Mouse (Mus musculus): ENCODE data around the gene Cdip1. TPM values are rescaled to one million over a fixed set of nuclear protein-coding genes. Genes with fewer than 3 reads are reported as not detected.

The Cdip1 gene
- polyA plus RNA-seq, 1 experiment from 2014 or later = 49.8 TPM

- no peak overlapping the region for H3K27ac ChIP-seq (ENCODE audit: low read depth, low read length)
- H3K36me3 ChIP-seq (ENCODE audit: control insufficient read depth, insufficient read depth, low read length) = no peaks in the 10 kb centered on the region
- H3K4me1 ChIP-seq (replicated peaks; ENCODE audit: control insufficient read depth, insufficient read depth, low read length) = 0 out of 2 replicates have a peak, but pooled peaks cover 2% of the 10 kb centered on the region
- H3K4me3 ChIP-seq (ENCODE audit: low read depth, low read length) = no peak overlapping the region
- H3K4me2 ChIP-seq = no peak overlapping the region
- H3K9ac ChIP-seq (ENCODE audit: low read depth, low read length) = no peak overlapping the region
- 82% methylated on average over 4 of the region's 4 CpGs for WGBS
- DNase-seq (ENCODE audit: low spot score) (no peak), ATAC-seq (replicated peaks; ENCODE audit: low FRiP score) (no peak)
- H3K27me3 ChIP-seq (replicated peaks; ENCODE audit: control insufficient read depth, insufficient read depth, low read length) = no peaks in the 10 kb centered on the region
- no peaks in the 10 kb centered on the region for H3K9me3 ChIP-seq (ENCODE audit: control insufficient read depth, low read length)
These were observed 11.2 kb downstream of the Cdip1 start for GRCm38 (mm10) chr16:4778940-4779339.

GRCm38 (mm10) chr16:4777905-4778609 is 12.0 kb downstream of the Cdip1 start:
- ATAC-seq (replicated peaks; ENCODE audit: low FRiP score) (no peak), DNase-seq (ENCODE audit: low spot score) (no peak)
- Histone ChIP-seq H3K4me3 (ENCODE audit: low read depth, low read length) (no peak overlapping the region), H3K27me3 (replicated peaks; ENCODE audit: control insufficient read depth, insufficient read depth, low read length) (no peaks in the 10 kb centered on the region), H3K9ac (ENCODE audit: low read depth, low read length) (no peak overlapping the region), H3K27ac (ENCODE audit: low read depth, low read length) (no peak overlapping the region), H3K4me2 (no peak overlapping the region), H3K36me3 (ENCODE audit: control insufficient read depth, insufficient read depth, low read length) (no peaks in the 10 kb centered on the region), H3K4me1 (replicated peaks; ENCODE audit: control insufficient read depth, insufficient read depth, low read length) (peaks cover 2% of the 10 kb centered on the region; the same call in 1 of the 2 replicates), H3K9me3 (ENCODE audit: control insufficient read depth, low read length) (no peaks in the 10 kb centered on the region)
- 82% methylated on average over 4 of the region's 4 CpGs for WGBS

- 89% methylated on average over 3 of the region's 3 CpGs for WGBS
- no peak overlapping the region for H3K27ac ChIP-seq (ENCODE audit: low read depth, low read length)
- H3K4me2 ChIP-seq = no peak overlapping the region
- no peaks in the 10 kb centered on the region for H3K36me3 ChIP-seq (ENCODE audit: control insufficient read depth, insufficient read depth, low read length)
- ATAC-seq (replicated peaks; ENCODE audit: low FRiP score) = no peak
- peaks cover 2% of the 10 kb centered on the region; the same call in 1 of the 2 replicates for H3K4me1 ChIP-seq (replicated peaks; ENCODE audit: control insufficient read depth, insufficient read depth, low read length)
- H3K4me3 ChIP-seq (ENCODE audit: low read depth, low read length) = no peak overlapping the region
- H3K9me3 ChIP-seq (ENCODE audit: control insufficient read depth, low read length) = no peaks in the 10 kb centered on the region
- H3K9ac ChIP-seq (ENCODE audit: low read depth, low read length) = no peak overlapping the region
- H3K27me3 ChIP-seq (replicated peaks; ENCODE audit: control insufficient read depth, insufficient read depth, low read length) = no peaks in the 10 kb centered on the region
- no peak for DNase-seq (ENCODE audit: low spot score)
These were observed 12.8 kb downstream of the Cdip1 start for GRCm38 (mm10) chr16:4777171-4777904.

GRCm38 (mm10) chr16:4773289-4773970 is 16.7 kb downstream of the Cdip1 start:
- Histone ChIP-seq H3K4me2 (no peak overlapping the region), H3K27me3 (replicated peaks; ENCODE audit: control insufficient read depth, insufficient read depth, low read length) (no peaks in the 10 kb centered on the region), H3K36me3 (ENCODE audit: control insufficient read depth, insufficient read depth, low read length) (peaks cover 11% of the 10 kb centered on the region), H3K9me3 (ENCODE audit: control insufficient read depth, low read length) (no peaks in the 10 kb centered on the region), H3K4me3 (ENCODE audit: low read depth, low read length) (no peak overlapping the region), H3K4me1 (replicated peaks; ENCODE audit: control insufficient read depth, insufficient read depth, low read length) (peaks cover 2% of the 10 kb centered on the region; the same call in 1 of the 2 replicates), H3K9ac (ENCODE audit: low read depth, low read length) (no peak overlapping the region), H3K27ac (ENCODE audit: low read depth, low read length) (no peak overlapping the region)
- WGBS = 64% methylated on average over 1 of the region's 1 CpGs
- DNase-seq (ENCODE audit: low spot score) (no peak), ATAC-seq (replicated peaks; ENCODE audit: low FRiP score) (no peak)

GRCm38 (mm10) chr16:4768719-4769118 is 21.4 kb downstream of the Cdip1 start:
- 97% methylated on average over 5 of the region's 5 CpGs for WGBS
- no peak for DNase-seq (ENCODE audit: low spot score)

GRCm38 (mm10) chr16:4767012-4767790 is 22.9 kb downstream of the Cdip1 start:
- DNase-seq (ENCODE audit: low spot score) (no peak), ATAC-seq (replicated peaks; ENCODE audit: low FRiP score) (no peak)
- no peaks in the 10 kb centered on the region for H3K9me3 ChIP-seq (ENCODE audit: control insufficient read depth, low read length)
- no peak overlapping the region for H3K9ac ChIP-seq (ENCODE audit: low read depth, low read length)
- H3K4me3 ChIP-seq (ENCODE audit: low read depth, low read length) = no peak overlapping the region
- H3K4me1 ChIP-seq (replicated peaks; ENCODE audit: control insufficient read depth, insufficient read depth, low read length) = no peaks in the 10 kb centered on the region
- WGBS = 83% methylated on average over 6 of the region's 6 CpGs
- no peak overlapping the region for H3K4me2 ChIP-seq
- no peaks in the 10 kb centered on the region for H3K27me3 ChIP-seq (replicated peaks; ENCODE audit: control insufficient read depth, insufficient read depth, low read length)
- peaks cover 31% of the 10 kb centered on the region for H3K36me3 ChIP-seq (ENCODE audit: control insufficient read depth, insufficient read depth, low read length)
- H3K27ac ChIP-seq (ENCODE audit: low read depth, low read length) = no peak overlapping the region

More at GRCm38 (mm10) chr16:4768719-4769118, 21.4 kb downstream of the Cdip1 start:
- peaks cover 31% of the 10 kb centered on the region for H3K36me3 ChIP-seq (ENCODE audit: control insufficient read depth, insufficient read depth, low read length)
- H3K4me3 ChIP-seq (ENCODE audit: low read depth, low read length) = no peak overlapping the region
- no peak for ATAC-seq (replicated peaks; ENCODE audit: low FRiP score)
- no peak overlapping the region for H3K4me2 ChIP-seq
- no peaks in the 10 kb centered on the region for H3K27me3 ChIP-seq (replicated peaks; ENCODE audit: control insufficient read depth, insufficient read depth, low read length)
- H3K27ac ChIP-seq (ENCODE audit: low read depth, low read length) = no peak overlapping the region
- H3K9me3 ChIP-seq (ENCODE audit: control insufficient read depth, low read length) = no peaks in the 10 kb centered on the region
- H3K9ac ChIP-seq (ENCODE audit: low read depth, low read length) = no peak overlapping the region
- H3K4me1 ChIP-seq (replicated peaks; ENCODE audit: control insufficient read depth, insufficient read depth, low read length) = no peaks in the 10 kb centered on the region; the same call in 1 of the 2 replicates

- peaks cover 31% of the 10 kb centered on the region for H3K36me3 ChIP-seq (ENCODE audit: control insufficient read depth, insufficient read depth, low read length)
- 85% methylated on average over 2 of the region's 2 CpGs for WGBS
These were observed 24.2 kb downstream of the Cdip1 start for GRCm38 (mm10) chr16:4765852-4766251.

GRCm38 (mm10) chr16:4763276-4763675 is 26.8 kb downstream of the Cdip1 start:
- DNase-seq (ENCODE audit: low spot score) (no peak), ATAC-seq (replicated peaks; ENCODE audit: low FRiP score) (0 out of 2 replicates have a peak, but pooled peaks have one; percentile 47)
- Histone ChIP-seq H3K4me1 (replicated peaks; ENCODE audit: control insufficient read depth, insufficient read depth, low read length) (no peaks in the 10 kb centered on the region), H3K4me3 (ENCODE audit: low read depth, low read length) (no peak overlapping the region), H3K27ac (ENCODE audit: low read depth, low read length) (no peak overlapping the region), H3K36me3 (ENCODE audit: control insufficient read depth, insufficient read depth, low read length) (peaks cover 19% of the 10 kb centered on the region), H3K9me3 (ENCODE audit: control insufficient read depth, low read length) (no peaks in the 10 kb centered on the region), H3K27me3 (replicated peaks; ENCODE audit: control insufficient read depth, insufficient read depth, low read length) (no peaks in the 10 kb centered on the region), H3K9ac (ENCODE audit: low read depth, low read length) (no peak overlapping the region), H3K4me2 (no peak overlapping the region)
- WGBS = 35% methylated on average over 2 of the region's 2 CpGs

More at GRCm38 (mm10) chr16:4765852-4766251, 24.2 kb downstream of the Cdip1 start:
- ATAC-seq (replicated peaks; ENCODE audit: low FRiP score) = no peak
- Histone ChIP-seq H3K4me1 (replicated peaks; ENCODE audit: control insufficient read depth, insufficient read depth, low read length) (no peaks in the 10 kb centered on the region), H3K4me3 (ENCODE audit: low read depth, low read length) (no peak overlapping the region), H3K4me2 (no peak overlapping the region), H3K9me3 (ENCODE audit: control insufficient read depth, low read length) (no peaks in the 10 kb centered on the region), H3K27me3 (replicated peaks; ENCODE audit: control insufficient read depth, insufficient read depth, low read length) (no peaks in the 10 kb centered on the region), H3K9ac (ENCODE audit: low read depth, low read length) (no peak overlapping the region), H3K27ac (ENCODE audit: low read depth, low read length) (no peak overlapping the region)
- DNase-seq (ENCODE audit: low spot score) = no peak
